Mouse (Mus musculus) left cerebral cortex, adult 18-20 months (tissue): ENCODE data around the gene Col4a5. TPM values are rescaled to one million over a fixed set of nuclear protein-coding genes. Genes with fewer than 3 reads are reported as not detected.

Source experiments
- total RNA-seq, 2 experiments: library from RNA; stranded (reverse); gene quantifications; 2 replicates each; pipeline ENCODE4 v1.2.3; 2021

Gene Col4a5
- total RNA-seq, 2 experiments from 2014 or later: 1.9 to 2.3 TPM

Other genes with a start within 250 kb of the Col4a5 start
- gene Col4a6, start 1.3 kb upstream of the Col4a5 start, total RNA-seq: 1 to 10 TPM; 1.1 to 1.3 TPM
- gene Irs4, start 249.9 kb downstream of the Col4a5 start, total RNA-seq: under 1 TPM; 0.49 to 0.58 TPM